Mouse (Mus musculus): ENCODE results near the gene Cers3.

DNA sequence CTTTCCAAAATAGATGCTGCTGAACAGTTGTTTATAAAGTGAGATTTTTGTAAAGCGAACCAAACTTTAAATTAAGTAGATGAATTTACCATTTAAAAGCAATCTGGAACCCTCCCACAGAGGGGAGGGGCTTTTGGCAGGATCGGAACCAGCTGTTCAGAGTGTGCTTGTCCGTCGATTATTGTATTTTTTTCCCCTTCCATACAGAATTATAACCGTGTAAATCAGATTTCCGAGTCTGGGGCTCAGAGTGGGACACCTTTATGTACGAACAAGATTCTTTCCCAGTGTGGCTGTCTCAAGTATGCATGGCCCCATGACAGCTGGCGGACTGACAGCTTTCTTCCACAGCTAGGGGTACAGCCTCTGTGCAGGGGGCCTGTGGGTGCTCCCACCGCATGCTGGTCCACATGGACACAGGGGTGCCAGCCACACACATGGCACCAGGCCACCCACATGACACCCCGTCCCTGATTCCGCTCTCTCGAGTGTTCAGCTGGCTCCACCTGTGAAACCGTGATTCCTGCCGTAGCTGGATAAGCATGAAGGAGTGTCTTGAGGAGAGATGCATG is 128.7 kb downstream of the Cers3 start:
- TF ChIP-seq CTCF (conservative IDR thresholded peaks at IDR 0.05 in 1 of 2, IDR thresholded peaks at IDR 0.05 in 1 of 2; ENCODE audit: low read depth in 2 of 2, low read length in 2 of 2): no peak
- TF ChIP-seq MAX (IDR thresholded peaks at IDR 0.05; ENCODE audit: low read length): no peak
- no peak for TF ChIP-seq E2F4 (IDR thresholded peaks at IDR 0.05; ENCODE audit: insufficient replicate concordance, low read depth, low read length)
- no peak for TF ChIP-seq SIN3A (IDR thresholded peaks at IDR 0.05; ENCODE audit: low read length)
- no peak for TF ChIP-seq POLR2A (IDR thresholded peaks at IDR 0.05; ENCODE audit: low read depth, low read length)
- TF ChIP-seq MEF2A (IDR thresholded peaks at IDR 0.05; ENCODE audit: borderline replicate concordance, low read depth, low read length): no peak
- no peak for TF ChIP-seq USF2 (conservative IDR thresholded peaks at IDR 0.05; ENCODE audit: low read depth, low read length)
- no peak for TF ChIP-seq NRF1 (IDR thresholded peaks at IDR 0.05; ENCODE audit: low read depth, low read length)
- TF ChIP-seq ZC3H11A (IDR thresholded peaks at IDR 0.05; ENCODE audit: low read depth, low read length): no peak
- no peak for TF ChIP-seq ZNF384 (IDR thresholded peaks at IDR 0.05; ENCODE audit: low read depth, low read length)
- no peak for TF ChIP-seq POLR2AphosphoS2 (IDR thresholded peaks at IDR 0.05; ENCODE audit: low read depth, low read length)
- TF ChIP-seq HCFC1 (IDR thresholded peaks at IDR 0.05; ENCODE audit: low read depth, low read length): no peak
- no peak for TF ChIP-seq EP300 (IDR thresholded peaks at IDR 0.05; ENCODE audit: low read length)
- no peak for TF ChIP-seq GABPA (IDR thresholded peaks at IDR 0.05; ENCODE audit: insufficient replicate concordance, low read depth, low read length)
